In the genomic region with DNA sequence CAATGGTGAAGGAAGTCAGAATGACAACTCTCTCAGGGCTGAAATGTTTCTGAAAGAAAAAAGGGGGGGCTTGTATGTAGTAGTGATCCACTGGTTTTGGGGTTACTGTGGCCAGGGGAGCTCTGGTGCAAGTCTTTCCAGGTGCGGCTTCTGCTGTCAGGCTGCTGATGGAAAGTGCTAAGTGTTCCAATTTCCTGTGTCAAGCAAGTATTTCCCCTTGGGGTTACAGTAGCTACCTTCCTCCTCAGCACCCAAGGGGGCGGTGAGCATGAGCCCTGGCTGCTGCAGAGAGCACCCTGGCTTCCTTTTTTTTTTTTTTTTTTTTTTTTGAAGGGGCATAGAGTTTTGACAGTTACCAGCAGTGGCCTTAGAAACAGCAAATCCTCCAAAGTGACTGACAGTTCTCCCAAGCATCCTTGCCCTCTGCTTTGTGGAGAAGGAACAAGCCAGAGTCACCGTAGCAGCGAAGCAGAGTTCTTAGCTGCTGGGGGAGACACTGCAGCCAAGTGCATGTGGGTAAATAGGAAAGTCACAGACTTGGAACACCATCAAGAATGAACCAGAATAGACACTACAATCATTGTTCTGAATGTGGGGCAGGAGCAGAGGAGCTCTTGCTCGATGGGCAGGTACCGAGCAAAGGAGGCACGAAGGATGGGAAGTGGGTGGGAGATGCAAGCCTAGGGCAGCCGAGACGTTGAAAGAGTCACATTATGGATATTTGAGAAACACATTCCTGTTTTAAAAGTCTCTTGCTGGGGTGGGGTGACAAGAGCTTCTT, we compare ENCODE assay signal across 10 mouse cellular contexts.
DNase-seq lines count a peak whose midpoint lies in the region; ATAC-seq lines count a peak whose summit lies in the region.
"Had no signal": no experiment of that assay in that cellular context is flagged by ENCODE, and none has a peak within 500 bp of the region (broad histone marks: within the 10 kb centered on the region; RNA-seq: fewer than 3 reads in every experiment).

No protein-coding gene starts in this region.

- H3K4me1 ChIP-seq in heart, embryonic 13.5 days = peaks cover 39% of the 10 kb centered on the region
- peaks cover 12% of the 10 kb centered on the region for H3K4me1 ChIP-seq in neural tube, embryonic 15.5 days
- H3K4me1 ChIP-seq in forebrain, embryonic 11.5 days (replicated peaks; ENCODE audit: control insufficient read depth, insufficient read depth, low read length) = no peaks in the 10 kb centered on the region
- H3K4me1 ChIP-seq in midbrain, embryonic 16.5 days (ENCODE audit: control insufficient read depth, insufficient read depth, low read length) = peaks cover 5% of the 10 kb centered on the region

- intact Hi-C loops in heart, postnatal 14 days (cut with DNase I) = no loop called here

- no peak for ATAC-seq in heart, embryonic 13.5 days (ENCODE audit: extremely low read depth, insufficient number of reproducible peaks, low FRiP score, low TSS enrichment)
- no peak for ATAC-seq in neural tube, embryonic 15.5 days (ENCODE audit: low FRiP score)
- no peak for ATAC-seq in forebrain, embryonic 11.5 days (replicated peaks; ENCODE audit: low FRiP score)
- ATAC-seq in midbrain, embryonic 16.5 days = no peak
- ATAC-seq: forebrain, embryonic 15.5 days had no signal

- no peak for DNase-seq in heart, postnatal 14 days
- no peak for DNase-seq in neural tube, embryonic 10.5 days (ENCODE audit: extremely low spot score, low spot score)
- peak; percentile 79 for DNase-seq in induced T-regulatory cell, adult 2 months (ENCODE audit: low read depth)
- DNase-seq in thymus, postnatal 25 days = peak; percentile 70
- DNase-seq in forebrain, embryonic 11.5 days (ENCODE audit: low spot score) = no peak
- DNase-seq: cerebellum, adult 11-12 months had no signal

- WGBS in heart, embryonic 13.5 days = 59% methylated on average over 9 of the region's 9 CpGs
- WGBS in neural tube, embryonic 15.5 days = 82% methylated on average over 9 of the region's 9 CpGs
- 91% methylated on average over 9 of the region's 9 CpGs for WGBS in forebrain, embryonic 11.5 days
- WGBS in midbrain, embryonic 16.5 days = 79% methylated on average over 9 of the region's 9 CpGs

- no peak overlapping the region; the same call in 1 of the 2 replicates for H3K9ac ChIP-seq in heart, embryonic 13.5 days
- H3K9ac ChIP-seq in neural tube, embryonic 15.5 days (replicated peaks) = no peak overlapping the region
- H3K9ac ChIP-seq in forebrain, embryonic 11.5 days (ENCODE audit: low read length) = no peak overlapping the region
- no peak overlapping the region for H3K9ac ChIP-seq in midbrain, embryonic 16.5 days (ENCODE audit: low read depth, low read length)
- H3K9ac ChIP-seq: forebrain, embryonic 15.5 days had no signal

- peak overlapping the region; percentile 48 for H3K27ac ChIP-seq in heart, embryonic 13.5 days (replicated peaks)
- H3K27ac ChIP-seq in neural tube, embryonic 15.5 days (replicated peaks) = peak overlapping the region; percentile 30
- H3K27ac ChIP-seq in forebrain, embryonic 11.5 days (ENCODE audit: low read depth, low read length) = no peak overlapping the region
- H3K27ac ChIP-seq in midbrain, embryonic 16.5 days (ENCODE audit: low read length) = no peak overlapping the region
- H3K27ac ChIP-seq: forebrain, embryonic 15.5 days had no signal

- no peaks in the 10 kb centered on the region for H3K9me3 ChIP-seq in heart, embryonic 13.5 days
- H3K9me3 ChIP-seq in neural tube, embryonic 15.5 days (replicated peaks) = no peaks in the 10 kb centered on the region
- no peaks in the 10 kb centered on the region for H3K9me3 ChIP-seq in forebrain, embryonic 11.5 days (ENCODE audit: control insufficient read depth, low read length)
- H3K9me3 ChIP-seq in midbrain, embryonic 16.5 days (replicated peaks; ENCODE audit: control insufficient read depth, low read length, poor library complexity, severe bottlenecking) = no peaks in the 10 kb centered on the region
- H3K9me3 ChIP-seq: forebrain, embryonic 15.5 days had no signal

- no peak overlapping the region for H3K4me2 ChIP-seq in heart, embryonic 13.5 days
- H3K4me2 ChIP-seq in neural tube, embryonic 15.5 days = no peak overlapping the region
- H3K4me2 ChIP-seq in forebrain, embryonic 11.5 days (ENCODE audit: low read depth, low read length, severe bottlenecking) = no peak overlapping the region
- no peak overlapping the region for H3K4me2 ChIP-seq in midbrain, embryonic 16.5 days (ENCODE audit: low read length)
- H3K4me2 ChIP-seq: forebrain, embryonic 15.5 days had no signal

- H3K4me3 ChIP-seq in heart, embryonic 13.5 days = no peak overlapping the region
- no peak overlapping the region for H3K4me3 ChIP-seq in neural tube, embryonic 15.5 days (replicated peaks)
- no peak overlapping the region for H3K4me3 ChIP-seq in forebrain, embryonic 11.5 days (ENCODE audit: low read depth, low read length)
- H3K4me3 ChIP-seq in midbrain, embryonic 16.5 days (ENCODE audit: low read depth, low read length) = no peak overlapping the region
- H3K4me3 ChIP-seq: forebrain, embryonic 15.5 days had no signal

- no peaks in the 10 kb centered on the region for H3K36me3 ChIP-seq in heart, embryonic 13.5 days
- H3K36me3 ChIP-seq in neural tube, embryonic 15.5 days = no peaks in the 10 kb centered on the region
- no peaks in the 10 kb centered on the region for H3K36me3 ChIP-seq in forebrain, embryonic 11.5 days (ENCODE audit: control insufficient read depth, insufficient read depth, low read length)
- no peaks in the 10 kb centered on the region for H3K36me3 ChIP-seq in midbrain, embryonic 16.5 days (ENCODE audit: control insufficient read depth, insufficient read depth, low read length)
- H3K36me3 ChIP-seq: forebrain, embryonic 15.5 days had no signal

- no peaks in the 10 kb centered on the region for H3K27me3 ChIP-seq in heart, embryonic 13.5 days (replicated peaks)
- no peaks in the 10 kb centered on the region for H3K27me3 ChIP-seq in neural tube, embryonic 15.5 days (replicated peaks)
- H3K27me3 ChIP-seq in forebrain, embryonic 11.5 days (ENCODE audit: control insufficient read depth, insufficient read depth, low read length) = no peaks in the 10 kb centered on the region
- H3K27me3 ChIP-seq in midbrain, embryonic 16.5 days (ENCODE audit: control insufficient read depth, insufficient read depth, low read depth, low read length) = no peaks in the 10 kb centered on the region
- H3K27me3 ChIP-seq: forebrain, embryonic 15.5 days had no signal

Comparison
In these comparisons a context has a peak if more than half of its experiments do, and no peak if none do; other contexts are left out.
1. H3K27ac ChIP-seq: peak in heart, embryonic 13.5 days (single experiment) and neural tube, embryonic 15.5 days (single experiment); none in forebrain, embryonic 11.5 days (single experiment) and midbrain, embryonic 16.5 days (single experiment).
2. DNase-seq: peak in induced T-regulatory cell, adult 2 months (single experiment) and thymus, postnatal 25 days (single experiment); none in heart, postnatal 14 days (0 of 2), neural tube, embryonic 10.5 days (single experiment) and forebrain, embryonic 11.5 days (single experiment).